Mouse (Mus musculus): Measurements from ENCODE around the gene Phactr4. TPM values are rescaled to one million over a fixed set of nuclear protein-coding genes. Genes with fewer than 3 reads are reported as not detected.

The Phactr4 gene
- total and polyA plus RNA-seq, 2 experiments from 2014 or later = 4.8 TPM

DNA sequence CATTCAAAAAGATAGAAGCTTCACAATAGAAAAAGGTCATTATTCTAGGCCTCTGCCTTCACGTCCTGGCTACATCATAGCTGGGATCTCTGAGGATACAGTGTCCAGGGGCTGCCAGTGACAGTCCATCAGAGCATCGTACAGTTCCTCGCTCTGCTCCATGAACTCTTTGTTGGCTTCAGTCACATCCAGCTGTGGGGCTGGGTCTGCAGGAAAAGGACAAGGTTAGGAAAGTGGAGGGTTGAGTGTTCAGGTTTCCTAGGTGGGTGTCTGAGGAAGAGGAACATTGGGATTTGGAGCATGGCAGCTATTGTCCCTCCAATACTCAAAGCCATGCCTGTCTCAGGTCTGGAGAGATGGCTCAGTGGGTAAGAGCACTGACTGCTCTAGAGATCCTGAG is 110.5 kb downstream of the Phactr4 start:
- no peak overlapping the region for H3K27ac ChIP-seq (ENCODE audit: low read depth, low read length)
- ATAC-seq (ENCODE audit: low FRiP score) = no peak
- H3K4me2 ChIP-seq (ENCODE audit: low read depth, low read length, poor library complexity, severe bottlenecking) = no peak overlapping the region
- no peaks in the 10 kb centered on the region for H3K9me3 ChIP-seq (ENCODE audit: low read length)
- DNase-seq (ENCODE audit: low spot score) = no peak
- no peak overlapping the region for H3K4me3 ChIP-seq (ENCODE audit: low read depth, low read length)
- H3K27me3 ChIP-seq (ENCODE audit: insufficient read depth, low read length) = no peaks in the 10 kb centered on the region
- H3K4me1 ChIP-seq (ENCODE audit: insufficient read depth, low read length) = no peaks in the 10 kb centered on the region; the same call in 1 of the 2 replicates
- TF ChIP-seq CTCF (IDR thresholded peaks at IDR 0.05) = no peak
- H3K9ac ChIP-seq (replicated peaks; ENCODE audit: low read length, poor library complexity, severe bottlenecking) = no peak overlapping the region
- peaks cover 33% of the 10 kb centered on the region for H3K36me3 ChIP-seq (ENCODE audit: insufficient read depth, low read length)
- 66% methylated on average over 3 of the region's 3 CpGs for WGBS

GRCm38 (mm10) chr4:132311209-132311608 is 111.1 kb downstream of the Phactr4 start:
- Histone ChIP-seq H3K4me2 (ENCODE audit: low read depth, low read length, poor library complexity, severe bottlenecking) (no peak overlapping the region), H3K9me3 (ENCODE audit: low read length) (no peaks in the 10 kb centered on the region), H3K27me3 (ENCODE audit: insufficient read depth, low read length) (no peaks in the 10 kb centered on the region), H3K4me3 (ENCODE audit: low read depth, low read length) (no peak overlapping the region), H3K4me1 (ENCODE audit: insufficient read depth, low read length) (no peaks in the 10 kb centered on the region; the same call in 1 of the 2 replicates), H3K27ac (ENCODE audit: low read depth, low read length) (no peak overlapping the region), H3K9ac (replicated peaks; ENCODE audit: low read length, poor library complexity, severe bottlenecking) (no peak overlapping the region), H3K36me3 (ENCODE audit: insufficient read depth, low read length) (peaks cover 27% of the 10 kb centered on the region)
- ATAC-seq (ENCODE audit: low FRiP score) (no peak), DNase-seq (ENCODE audit: low spot score) (no peak)
- WGBS = 30% methylated on average over 1 of the region's 1 CpGs
- TF ChIP-seq CTCF (IDR thresholded peaks at IDR 0.05) = no peak

DNA sequence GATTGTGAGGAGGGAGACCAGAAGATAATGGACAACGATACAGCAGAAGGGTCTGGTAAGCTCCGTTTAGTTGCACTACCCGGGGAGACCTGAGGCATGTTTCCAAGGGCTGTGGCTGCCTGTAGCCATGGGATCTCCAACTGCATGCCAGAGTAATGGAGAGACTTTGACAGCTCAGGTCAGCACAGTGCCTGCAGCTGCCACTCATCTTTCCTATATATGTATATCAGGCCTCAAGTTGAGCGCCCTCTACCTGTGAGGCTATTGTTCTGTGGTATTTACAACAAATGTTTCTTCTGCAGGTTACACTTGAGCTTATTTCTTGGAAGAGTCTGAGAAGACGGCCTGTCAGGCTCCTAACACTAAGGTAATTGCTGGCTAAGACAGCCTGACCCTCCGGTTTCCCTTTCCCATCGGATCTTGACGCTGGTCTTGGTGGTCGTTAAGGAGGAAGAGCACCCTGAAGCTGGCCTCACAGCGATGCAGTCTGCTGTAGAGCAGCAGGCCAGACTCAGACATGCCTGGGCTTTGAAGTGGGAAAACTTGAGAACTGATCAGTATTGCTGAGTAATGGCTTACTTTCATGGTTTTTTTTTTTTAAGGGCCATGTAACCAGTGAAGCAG is 112.3 kb downstream of the Phactr4 start:
- H3K4me3 ChIP-seq (ENCODE audit: low read depth, low read length) = peak overlapping the region; percentile 62
- H3K27ac ChIP-seq (ENCODE audit: low read depth, low read length) = peak overlapping the region; percentile 95
- H3K4me2 ChIP-seq (ENCODE audit: low read depth, low read length, poor library complexity, severe bottlenecking) = peak overlapping the region; percentile 62
- TF ChIP-seq CTCF (IDR thresholded peaks at IDR 0.05) = peak; percentile 69
- DNase-seq (ENCODE audit: low spot score) (peak; percentile 57), ATAC-seq (ENCODE audit: low FRiP score) (no peak)
- no peaks in the 10 kb centered on the region for H3K27me3 ChIP-seq (ENCODE audit: insufficient read depth, low read length)
- 30% methylated on average over 10 of the region's 10 CpGs for WGBS
- no peaks in the 10 kb centered on the region; the same call in 1 of the 2 replicates for H3K4me1 ChIP-seq (ENCODE audit: insufficient read depth, low read length)
- H3K9me3 ChIP-seq (ENCODE audit: low read length) = no peaks in the 10 kb centered on the region
- peak overlapping the region; percentile 86 for H3K9ac ChIP-seq (replicated peaks; ENCODE audit: low read length, poor library complexity, severe bottlenecking)
- H3K36me3 ChIP-seq (ENCODE audit: insufficient read depth, low read length) = peaks cover 23% of the 10 kb centered on the region

GRCm38 (mm10) chr4:132309140-132309848 is 113.0 kb downstream of the Phactr4 start:
- peak; percentile 43 for DNase-seq (ENCODE audit: low spot score)
- peaks cover 23% of the 10 kb centered on the region for H3K36me3 ChIP-seq (ENCODE audit: insufficient read depth, low read length)
- no peaks in the 10 kb centered on the region for H3K27me3 ChIP-seq (ENCODE audit: insufficient read depth, low read length)
- peak overlapping the region; percentile 62 for H3K4me3 ChIP-seq (ENCODE audit: low read depth, low read length)
- peak overlapping the region; percentile 62 for H3K4me2 ChIP-seq (ENCODE audit: low read depth, low read length, poor library complexity, severe bottlenecking)
- ATAC-seq (ENCODE audit: low FRiP score) = no peak; the same call in 1 of the 2 replicates
- TF ChIP-seq CTCF (IDR thresholded peaks at IDR 0.05) = no peak
- H3K9ac ChIP-seq (replicated peaks; ENCODE audit: low read length, poor library complexity, severe bottlenecking) = peak overlapping the region; percentile 86
- WGBS = under 1% methylated on average over 15 of the region's 15 CpGs
- H3K9me3 ChIP-seq (ENCODE audit: low read length) = no peaks in the 10 kb centered on the region
- H3K27ac ChIP-seq (ENCODE audit: low read depth, low read length) = peak overlapping the region; percentile 95
- no peaks in the 10 kb centered on the region; the same call in 1 of the 2 replicates for H3K4me1 ChIP-seq (ENCODE audit: insufficient read depth, low read length)

DNA sequence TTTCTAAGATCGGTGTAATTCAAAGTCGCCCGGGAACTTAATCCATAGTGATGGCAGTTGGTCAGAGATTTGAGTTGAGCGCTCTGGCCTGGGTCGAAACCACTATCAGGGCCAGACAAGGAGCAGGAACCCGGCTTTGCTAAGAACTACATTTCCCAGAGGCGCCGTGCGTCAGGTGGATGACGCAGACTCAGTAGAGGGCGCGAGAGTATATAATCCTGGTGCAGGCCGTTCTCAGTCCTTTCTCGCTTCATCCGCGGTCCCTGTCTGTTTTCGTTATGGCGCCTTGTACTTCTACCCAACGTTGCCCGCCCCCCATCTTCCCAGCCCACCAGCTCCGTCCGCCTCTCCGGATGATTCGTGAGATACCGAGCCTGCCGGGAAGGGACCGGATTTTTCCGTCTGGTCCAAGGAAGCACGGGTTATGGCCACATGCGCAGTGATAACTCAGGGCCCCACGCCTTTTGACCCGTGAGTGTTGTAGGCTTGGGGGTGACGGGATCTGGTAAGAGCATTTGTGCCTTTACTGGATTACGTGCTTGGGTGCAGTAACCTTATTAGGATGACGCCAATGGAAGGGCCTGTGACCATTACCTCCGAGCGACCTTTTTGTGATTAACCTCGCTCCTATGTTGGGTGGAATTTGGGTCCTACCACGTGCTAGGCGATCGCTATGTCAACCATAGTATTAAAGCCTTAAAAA is 113.7 kb downstream of the Phactr4 start:
- WGBS = under 1% methylated on average over 41 of the region's 41 CpGs
- Histone ChIP-seq H3K36me3 (ENCODE audit: insufficient read depth, low read length) (peaks cover 17% of the 10 kb centered on the region), H3K9ac (replicated peaks; ENCODE audit: low read length, poor library complexity, severe bottlenecking) (peak overlapping the region; percentile 86), H3K9me3 (ENCODE audit: low read length) (no peaks in the 10 kb centered on the region), H3K27me3 (ENCODE audit: insufficient read depth, low read length) (no peaks in the 10 kb centered on the region), H3K4me2 (ENCODE audit: low read depth, low read length, poor library complexity, severe bottlenecking) (peak overlapping the region; percentile 62), H3K4me1 (ENCODE audit: insufficient read depth, low read length) (no peaks in the 10 kb centered on the region; the same call in 1 of the 2 replicates), H3K4me3 (ENCODE audit: low read depth, low read length) (peak overlapping the region; percentile 62), H3K27ac (ENCODE audit: low read depth, low read length) (peak overlapping the region; percentile 95)
- no peak; the same call in 1 of the 2 replicates for TF ChIP-seq CTCF (IDR thresholded peaks at IDR 0.05)
- DNase-seq (ENCODE audit: low spot score) (peak; percentile 97), ATAC-seq (ENCODE audit: low FRiP score) (peak; percentile 90)
